Mouse (Mus musculus) MN1 (cell line): Measurements from ENCODE around the gene Galk2.

Experiments
- DNase-seq: peaks from one replicate; pipeline ENCODE4 v3.0.0-alpha.2; 2016; ENCODE audit warnings: low spot score

Gene Galk2

DNA sequence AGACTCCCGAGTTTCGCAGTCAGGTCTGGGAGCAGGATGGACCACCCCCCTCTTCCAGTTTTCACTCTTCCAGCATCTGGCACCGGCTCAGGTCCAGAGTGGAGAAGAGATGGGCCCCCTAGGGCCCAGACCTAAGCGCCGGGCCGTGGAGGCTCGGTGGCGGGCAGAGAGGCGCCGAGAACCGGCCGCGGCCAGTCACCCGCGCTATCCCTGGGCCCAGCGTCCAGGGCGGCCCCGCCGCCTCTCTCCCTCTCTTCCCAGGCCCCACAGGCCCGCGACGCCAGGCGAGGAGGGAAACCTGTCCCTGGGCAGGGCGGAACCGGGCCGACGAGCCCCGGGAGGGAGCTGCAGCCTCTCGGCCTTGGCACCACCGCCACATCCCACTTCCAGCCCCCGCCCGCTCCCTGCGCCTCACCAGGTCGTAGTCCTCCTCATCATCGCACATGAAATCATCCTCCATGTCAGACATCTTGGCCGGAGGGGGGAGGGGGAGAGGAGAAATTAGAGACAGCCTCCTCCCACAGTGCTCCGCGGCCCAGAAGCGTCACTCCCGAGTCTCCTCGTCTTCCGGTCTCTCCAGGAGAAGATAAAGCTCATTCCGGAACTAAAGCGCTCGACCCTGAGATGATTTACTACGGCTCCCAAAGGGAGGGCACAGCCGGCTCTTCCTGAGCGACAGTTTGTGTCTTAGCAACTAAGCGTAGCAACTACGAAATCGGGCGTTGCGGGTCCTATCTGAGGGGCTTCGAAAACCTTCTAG lies at the start of gene Galk2, which contains the start of gene Cops2:
Gene Galk2, plus strand, starts transcription at position 589 of the 760 bp plus-strand sequence.
Gene Cops2, minus strand, starts transcription at position 619 of the 760 bp plus-strand sequence.
- DNase-seq: peak; percentile 97

DNA sequence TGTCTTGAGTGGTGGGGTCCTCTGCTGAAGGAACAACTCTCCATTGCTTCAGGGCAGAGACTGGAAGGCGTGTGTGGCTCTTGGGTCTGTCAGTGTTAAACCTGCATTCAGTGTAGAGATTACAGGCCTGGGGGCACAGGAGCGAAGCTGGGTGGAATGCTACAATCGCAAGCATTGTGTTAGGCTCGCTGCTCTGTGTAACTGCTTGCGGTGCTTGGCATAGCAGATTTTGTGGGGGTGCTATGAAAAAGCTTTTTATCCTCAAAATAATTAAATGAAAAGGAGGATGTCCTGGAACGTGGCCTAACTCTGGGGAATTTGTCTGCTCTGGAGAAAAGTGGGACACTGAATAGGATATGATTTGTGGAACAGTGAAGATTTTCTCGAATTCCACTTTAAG lies 49.4 kb upstream of the Galk2 start:
- DNase-seq: no peak

DNA sequence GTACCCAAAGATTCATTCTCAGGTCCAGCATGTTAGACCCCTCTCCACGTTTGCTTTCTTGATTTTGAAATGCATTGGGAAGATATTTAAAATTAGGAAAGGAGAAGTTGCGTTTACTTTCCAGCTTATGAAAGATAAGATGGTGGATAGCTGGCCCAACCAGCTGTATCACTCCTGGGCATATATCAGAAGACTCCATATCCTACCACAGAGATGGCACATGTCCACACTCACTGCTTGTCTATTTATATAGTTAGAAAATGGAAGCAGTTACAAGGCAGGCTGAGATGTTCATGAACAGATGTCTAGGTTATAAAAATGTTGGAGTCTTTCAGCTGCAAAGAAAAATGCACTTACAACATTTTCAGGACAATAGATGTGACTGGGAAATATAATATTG lies 47.6 kb upstream of the Galk2 start:
- DNase-seq: no peak

DNA sequence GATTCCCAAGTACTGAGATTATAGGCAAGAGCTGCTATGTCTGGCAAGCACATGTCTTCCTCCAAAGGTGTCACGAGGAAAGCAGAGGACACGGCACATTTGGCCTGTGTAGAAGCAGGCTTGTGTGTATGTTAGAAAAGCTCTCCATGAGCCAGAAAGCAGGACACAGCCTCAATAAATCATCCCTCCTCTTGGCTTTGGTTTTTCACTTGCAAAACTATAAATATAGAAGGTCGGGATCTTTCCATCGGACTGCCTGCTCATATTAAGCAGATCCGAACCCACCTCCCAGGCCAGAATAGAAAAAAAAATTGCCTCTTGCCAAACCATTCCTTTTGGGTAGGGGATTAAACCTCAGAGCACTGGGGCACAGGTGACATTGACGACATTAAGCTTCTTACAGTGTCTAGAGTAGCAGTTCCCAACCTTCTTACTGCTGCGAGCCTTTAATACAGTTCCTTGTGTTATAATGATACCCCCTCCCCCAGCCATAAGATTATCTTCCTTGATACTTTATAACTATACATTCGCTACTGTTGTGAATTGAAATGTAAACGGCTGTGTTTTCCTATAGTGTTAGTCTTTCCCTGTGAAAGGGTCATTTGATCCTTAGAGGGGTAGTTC lies 44.8 kb upstream of the Galk2 start:
- no peak for DNase-seq

DNA sequence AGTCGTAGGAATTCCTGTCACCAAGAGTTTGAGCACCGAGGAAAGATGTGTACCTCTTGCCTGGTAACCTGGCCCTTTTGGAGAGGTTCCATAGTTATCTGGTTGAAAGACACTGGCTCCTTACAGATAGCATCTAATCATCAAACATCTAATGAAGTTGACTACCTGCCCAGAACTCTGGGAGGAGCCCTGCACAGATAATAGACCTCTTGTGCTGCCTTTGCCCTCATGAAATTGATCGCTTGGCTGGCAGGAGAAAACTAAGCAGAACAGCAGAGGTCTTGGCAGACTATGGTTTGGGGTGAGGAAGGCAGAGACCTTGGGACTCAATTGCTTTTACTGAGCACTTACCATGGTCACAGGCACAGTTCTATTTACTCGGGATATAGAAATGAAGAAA lies 38.5 kb upstream of the Galk2 start:
- DNase-seq: no peak

DNA sequence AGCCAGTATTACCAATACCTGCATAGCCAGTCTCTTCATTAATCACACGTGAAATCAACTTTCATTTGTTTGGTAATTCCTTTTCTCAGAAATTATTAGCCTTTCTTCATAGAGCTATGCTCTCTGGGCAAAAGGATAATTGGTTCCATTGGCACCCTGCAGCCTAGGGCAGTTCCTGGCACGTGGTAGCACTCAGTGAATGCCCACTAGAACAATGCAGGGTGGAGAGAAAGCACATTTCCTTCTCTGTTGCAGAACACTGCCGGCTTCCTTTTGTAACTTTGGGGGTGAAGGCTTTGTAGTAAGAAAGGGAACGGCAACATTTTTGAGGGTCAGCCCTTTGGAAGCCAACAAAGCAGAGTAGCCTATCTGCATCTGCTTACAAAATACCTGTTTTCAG lies 32.7 kb upstream of the Galk2 start:
- DNase-seq: no peak

DNA sequence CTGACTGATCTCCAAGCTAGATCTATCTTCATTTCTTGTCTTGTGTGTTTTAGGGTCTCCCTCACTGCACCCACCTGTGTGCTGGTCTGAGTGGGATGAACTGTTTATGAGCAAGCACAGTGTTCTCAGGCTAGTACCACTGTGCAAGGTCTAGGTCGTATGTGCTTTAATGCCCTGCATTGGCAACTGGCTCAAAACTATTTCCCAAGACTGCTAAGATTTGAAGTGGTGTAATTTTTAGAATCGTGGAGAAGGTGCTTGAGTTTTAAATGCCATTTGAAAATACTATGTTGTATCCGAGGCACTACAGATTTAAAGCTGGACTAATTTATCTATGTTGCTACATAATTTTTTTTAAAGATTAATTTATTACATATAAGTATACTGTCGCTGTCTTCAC lies 31.0 kb upstream of the Galk2 start:
- DNase-seq: no peak

DNA sequence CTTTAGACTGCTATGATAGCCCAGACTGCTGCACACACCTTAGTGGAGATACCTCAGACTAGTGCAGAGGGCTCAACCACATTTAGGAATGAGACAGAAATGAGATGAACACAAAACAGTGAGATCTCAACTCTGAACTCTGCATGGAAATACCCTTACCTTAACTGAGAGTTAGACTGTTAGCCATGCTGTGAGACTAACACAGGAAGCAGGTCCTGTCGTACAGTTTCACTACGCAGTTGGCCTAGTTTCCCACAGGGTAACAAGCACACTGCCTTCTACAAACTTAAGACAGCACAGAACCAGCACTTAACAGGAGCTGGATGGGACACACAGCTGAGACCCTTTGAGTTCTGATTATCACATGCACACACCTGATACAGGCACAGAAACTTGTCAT lies 29.0 kb upstream of the Galk2 start:
- no peak for DNase-seq

DNA sequence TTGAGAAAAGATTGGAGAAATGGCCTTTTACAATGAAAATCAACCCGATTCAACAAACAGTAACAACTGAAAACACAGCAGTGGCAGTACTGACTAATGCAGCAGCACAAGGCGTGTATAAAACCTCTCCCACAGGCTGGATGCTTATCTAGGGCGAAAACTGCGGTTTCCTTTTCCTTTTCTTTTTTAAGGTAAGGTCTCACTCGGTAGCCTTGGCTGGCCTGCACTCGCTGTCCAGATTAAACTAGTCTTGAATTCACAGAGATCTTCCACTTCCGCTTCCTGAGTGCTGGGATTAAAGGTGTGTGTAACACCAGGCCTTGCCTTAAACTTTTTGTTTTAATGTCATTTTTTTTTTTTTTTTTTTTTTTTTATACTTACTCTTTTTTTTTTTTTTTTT lies 20.8 kb upstream of the Galk2 start:
- DNase-seq: no peak

DNA sequence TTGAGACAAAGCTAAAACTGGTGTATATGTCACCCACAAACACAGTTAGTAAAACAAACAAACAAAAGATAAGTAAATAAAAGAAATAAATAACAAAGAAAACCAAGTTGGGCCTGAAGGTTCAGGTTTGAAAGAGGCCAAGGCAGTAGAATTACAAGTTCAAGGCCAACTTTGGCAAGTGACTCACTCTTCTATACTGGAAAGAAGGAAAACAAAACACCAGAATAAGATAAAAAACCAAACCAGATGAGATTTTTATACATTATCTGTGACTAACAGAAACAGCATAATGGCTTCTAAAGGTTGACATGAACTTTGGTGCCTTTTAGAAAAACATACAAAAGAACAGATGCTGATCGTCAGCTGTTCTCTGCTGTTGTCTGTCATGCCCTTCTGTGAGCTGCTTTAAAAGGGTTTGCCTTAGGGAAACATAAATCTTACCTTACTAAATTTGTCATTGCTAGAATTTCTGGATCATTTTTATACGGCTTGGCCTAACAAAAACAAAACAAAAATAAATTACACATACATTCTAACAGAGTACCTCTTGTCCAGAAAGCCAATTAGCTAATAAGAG lies 20.1 kb upstream of the Galk2 start:
- peak; percentile 10 for DNase-seq

DNA sequence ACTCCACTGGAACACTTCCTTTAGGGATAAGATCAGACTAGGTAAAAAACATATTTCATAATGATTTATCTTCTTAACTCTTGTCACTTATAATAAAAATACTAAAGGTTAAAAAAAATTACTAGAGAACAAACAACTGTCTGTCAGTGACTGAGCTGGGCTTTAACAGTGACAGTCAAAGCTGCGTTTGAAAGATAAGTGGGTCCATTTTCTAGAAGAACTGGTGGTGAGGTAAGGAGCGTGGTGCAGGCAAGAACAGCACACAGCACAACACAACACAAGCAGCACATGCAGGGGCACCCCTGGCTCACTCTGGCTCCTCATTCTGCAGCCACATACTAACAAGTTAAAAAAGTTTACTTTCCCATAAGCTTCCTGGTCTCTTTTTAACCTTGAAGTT lies 7.7 kb upstream of the Galk2 start:
- no peak for DNase-seq

DNA sequence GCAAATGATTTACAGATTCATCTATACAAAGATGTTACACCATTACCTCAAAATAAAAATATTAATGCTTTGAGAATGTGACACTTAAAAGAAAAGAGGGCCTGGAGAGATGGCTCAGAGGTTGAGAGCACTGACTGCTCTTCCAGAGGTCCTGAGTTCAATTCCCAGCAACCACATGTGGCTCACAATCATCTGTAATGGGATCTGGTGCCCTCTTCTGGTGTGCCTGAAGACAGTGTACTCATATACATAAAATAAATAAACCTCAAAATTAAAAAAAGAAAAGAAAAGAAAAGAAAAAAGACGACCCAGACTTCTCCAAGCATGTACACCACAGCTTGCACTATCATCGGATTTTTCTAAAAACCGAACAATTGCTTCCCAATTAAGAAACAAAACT lies 1.2 kb upstream of the Galk2 start:
- no peak for DNase-seq

DNA sequence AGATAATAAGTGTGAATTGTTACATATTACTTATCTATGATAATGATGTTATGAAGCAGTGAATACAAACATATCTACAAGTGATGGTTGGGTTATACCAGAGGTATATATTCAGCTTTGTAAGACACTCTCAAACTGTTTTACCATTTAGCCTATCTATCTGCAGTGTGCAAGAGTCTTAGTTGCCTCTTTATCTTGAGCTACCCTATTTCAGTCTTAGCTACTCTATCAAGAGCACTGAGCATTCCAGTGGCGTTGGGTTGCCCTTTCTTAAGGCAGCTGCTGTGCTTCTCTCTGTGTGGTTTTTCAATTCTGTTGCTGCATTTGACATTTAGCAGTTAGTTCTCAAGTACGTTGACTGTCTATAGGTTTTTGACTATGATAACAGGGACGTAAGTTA lies 4.9 kb downstream of the Galk2 start:
- DNase-seq: no peak

DNA sequence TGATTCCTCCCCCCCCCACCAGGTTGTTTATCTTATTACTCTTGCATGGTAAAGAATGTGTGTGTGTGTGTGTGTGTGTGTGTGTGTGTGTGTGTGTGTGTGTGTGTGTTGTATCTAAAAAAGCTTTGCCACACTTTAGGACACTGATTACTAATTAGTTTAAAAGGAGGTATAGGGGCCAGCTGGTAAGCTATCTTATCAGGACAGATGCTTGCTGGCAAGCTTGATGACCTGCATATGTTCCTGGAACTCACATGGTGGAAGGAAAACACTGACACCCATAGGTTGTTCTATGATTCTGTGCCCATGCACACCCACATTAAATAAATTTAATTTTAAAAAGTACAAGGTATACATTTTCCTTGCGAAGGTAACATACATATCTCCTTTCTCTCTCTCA lies 5.6 kb downstream of the Galk2 start:
- no peak for DNase-seq

DNA sequence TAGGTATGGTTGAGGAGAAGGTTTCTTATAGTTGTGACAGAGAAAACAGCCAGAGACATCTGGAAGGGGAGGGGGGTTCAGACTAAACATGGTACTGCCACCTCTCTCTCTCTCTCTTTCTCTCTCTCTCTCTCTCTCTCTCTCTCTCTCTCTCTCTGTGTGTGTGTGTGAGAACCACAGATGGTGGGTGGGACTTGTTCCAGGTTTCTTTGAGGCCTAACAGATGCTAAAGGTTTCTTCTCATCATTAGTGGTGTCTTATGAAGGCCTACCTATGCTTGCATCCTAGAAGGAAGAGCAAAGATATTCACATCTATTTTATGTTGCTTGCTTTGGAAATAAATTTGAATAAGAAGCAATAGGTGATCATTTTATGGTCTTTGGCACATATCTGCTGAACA lies 6.7 kb downstream of the Galk2 start:
- DNase-seq: peak; percentile 21

DNA sequence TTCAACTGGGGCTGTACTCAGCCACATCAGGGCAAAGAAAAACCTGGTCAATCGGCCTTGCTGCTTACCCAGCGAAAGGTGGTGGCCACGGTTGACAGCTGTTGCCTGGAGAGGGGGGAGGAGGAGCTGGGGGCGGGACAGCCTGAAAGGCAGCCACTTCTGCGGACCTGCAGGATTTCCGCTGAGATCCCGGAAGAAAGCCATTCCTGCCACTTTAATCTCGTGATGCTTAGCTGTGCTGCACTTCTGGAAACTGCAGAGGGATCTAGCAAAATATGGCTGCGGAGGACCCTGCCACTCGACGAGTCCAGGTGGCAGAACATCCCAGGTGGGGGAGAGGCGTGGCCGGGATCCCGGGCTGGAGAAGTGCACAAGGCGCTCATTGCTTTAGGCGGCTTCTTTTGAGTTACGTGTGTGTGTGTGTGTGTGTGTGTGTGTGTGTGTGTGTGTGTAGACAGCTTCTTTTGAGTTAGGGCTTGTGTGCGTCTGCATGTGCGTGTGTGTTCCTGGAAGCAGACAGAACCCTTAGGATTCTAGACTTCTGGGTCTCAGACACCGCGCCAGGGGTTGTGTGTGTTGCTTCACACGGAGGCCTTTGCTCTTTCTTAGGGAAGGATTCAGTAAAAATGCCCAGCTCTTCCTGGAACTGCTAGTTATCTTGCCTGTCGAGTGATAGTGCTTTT lies 7.3 kb downstream of the Galk2 start:
- peak; percentile 85 for DNase-seq

DNA sequence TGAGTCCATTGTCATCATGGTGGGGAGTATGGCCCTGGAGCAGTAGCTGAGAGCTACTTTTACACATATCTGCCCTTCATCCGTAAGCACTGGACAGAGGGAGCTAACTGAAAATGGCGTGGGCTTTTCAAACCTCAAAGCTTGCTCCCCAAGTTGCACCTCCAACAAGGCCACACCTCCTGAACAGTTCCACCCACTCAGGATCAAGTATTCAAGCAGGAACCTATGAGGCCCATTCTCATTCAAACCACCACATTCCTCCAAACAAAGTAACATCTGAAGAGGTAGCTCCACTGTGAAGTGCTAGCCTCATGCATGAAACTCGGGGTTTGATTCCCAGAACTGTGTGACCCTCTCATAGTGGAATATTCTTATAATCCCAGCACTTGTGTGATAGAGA lies 9.4 kb downstream of the Galk2 start:
- DNase-seq: no peak

DNA sequence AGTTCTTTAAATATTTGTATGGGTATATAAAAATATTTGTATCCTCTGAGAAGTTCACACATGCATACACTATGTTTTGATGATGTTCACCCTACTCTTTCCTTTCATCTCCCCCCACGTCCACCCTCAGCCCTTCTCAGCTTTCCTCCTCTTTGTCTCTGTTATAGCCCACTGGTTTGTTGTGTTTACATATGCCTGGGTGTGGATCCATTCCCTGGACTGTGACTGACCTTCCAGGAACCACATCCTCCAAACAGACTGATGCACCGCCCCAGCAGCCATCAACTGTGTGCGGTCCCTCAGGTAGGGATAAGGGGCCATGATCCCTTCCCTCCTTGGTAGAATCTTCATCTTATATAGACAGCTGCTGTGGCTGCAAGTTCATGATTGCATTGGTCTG lies 11.2 kb downstream of the Galk2 start:
- DNase-seq: no peak

DNA sequence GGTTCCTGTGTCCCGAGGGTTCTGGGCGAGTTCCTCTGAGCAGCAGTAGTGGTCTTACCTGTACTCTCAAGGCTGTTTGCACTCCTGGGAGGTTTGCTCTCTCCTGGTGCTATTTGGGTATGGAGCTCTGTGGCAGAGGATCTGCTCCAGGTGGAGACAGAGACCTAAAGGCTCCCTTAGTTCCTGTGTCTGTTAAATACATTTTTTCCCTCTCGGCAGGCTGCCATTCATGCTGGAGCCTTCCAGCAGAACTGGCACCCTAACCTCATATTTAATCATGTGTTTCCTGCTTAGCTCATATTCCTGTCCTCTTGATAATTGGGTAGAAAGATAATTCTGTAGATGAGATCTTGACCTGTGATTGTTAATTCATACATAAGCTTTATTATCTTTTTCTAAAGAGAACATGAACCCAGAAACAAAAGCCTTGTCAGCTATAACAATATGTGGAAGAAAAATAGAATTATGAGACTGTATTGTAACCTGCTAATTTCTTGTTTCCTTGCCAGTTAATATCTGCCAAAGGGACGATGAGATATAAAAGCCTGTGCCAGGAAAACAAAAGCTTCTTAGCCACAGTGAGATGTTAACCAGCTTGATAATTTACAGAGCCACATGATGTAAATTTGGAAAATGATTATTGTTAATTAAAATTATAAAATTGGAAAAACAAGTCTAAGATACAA lies 27.1 kb downstream of the Galk2 start:
- DNase-seq: no peak

DNA sequence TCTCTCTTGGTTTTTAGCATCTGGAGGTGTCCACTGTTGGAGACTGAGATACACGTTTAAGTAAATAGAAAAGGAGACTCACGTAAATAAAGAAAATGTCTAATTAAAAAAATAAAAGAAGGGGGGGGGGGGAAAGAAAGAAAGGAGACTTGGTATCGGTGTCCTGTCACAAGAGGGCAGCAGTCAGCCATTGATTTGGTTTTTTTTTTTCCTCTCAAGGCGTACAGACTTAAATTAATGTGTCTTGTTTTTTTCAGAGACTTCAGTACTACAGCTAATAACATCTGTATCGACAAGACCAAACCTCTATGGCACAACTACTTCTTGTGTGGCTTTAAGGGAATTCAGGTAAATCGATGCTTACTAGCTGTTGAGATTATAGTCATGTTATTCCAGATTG lies 34.2 kb downstream of the Galk2 start:
- peak; percentile 66 for DNase-seq

DNA sequence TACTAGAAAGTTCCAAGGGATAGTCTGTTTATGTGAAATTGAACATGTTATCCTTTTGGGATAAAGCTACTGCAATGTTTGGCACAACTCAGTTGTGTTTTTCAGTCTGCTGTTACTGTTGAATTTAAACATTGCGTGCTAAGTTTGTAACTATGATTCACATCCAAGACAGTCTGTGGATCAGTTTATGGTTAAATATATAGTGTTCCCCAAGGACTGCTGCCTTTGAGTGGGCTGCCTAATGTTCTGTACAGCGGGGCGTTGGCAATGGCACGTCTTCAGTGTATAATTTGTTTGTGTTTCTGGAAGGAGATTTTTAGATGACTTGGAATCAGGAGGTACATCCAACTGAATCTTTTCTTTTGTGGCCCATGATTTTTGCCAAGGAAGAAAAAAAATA lies 36.2 kb downstream of the Galk2 start:
- no peak for DNase-seq

DNA sequence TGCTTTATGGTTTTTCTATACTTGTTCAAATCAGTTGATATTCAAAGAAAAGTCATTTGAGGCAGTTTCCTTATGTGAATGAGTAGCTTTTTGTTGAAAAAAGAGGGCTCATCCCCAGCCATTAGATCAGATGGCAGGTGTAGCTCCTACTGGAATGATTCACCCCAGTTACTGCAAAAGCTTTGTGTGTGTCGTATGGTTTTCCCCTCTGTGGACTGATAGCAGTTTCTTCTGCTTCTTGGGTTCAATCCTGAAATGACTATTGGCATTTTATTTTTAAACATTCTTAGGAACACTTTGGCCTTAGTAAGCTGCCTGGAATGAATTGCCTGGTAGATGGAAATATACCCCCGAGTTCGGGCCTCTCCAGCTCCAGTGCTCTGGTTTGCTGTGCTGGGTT lies 37.4 kb downstream of the Galk2 start:
- DNase-seq: no peak
